Mouse (Mus musculus) cerebellum, adult 2 months (tissue): ENCODE measurements around the gene Cdk12.

Experiments used
- CTCF ChIP-seq: fragments of 200-500 bp; IDR thresholded peaks from 2 replicates; pipeline ENCODE4 v1.5.1; 2011; ENCODE audit warnings: low read depth, mild to moderate bottlenecking, control low read depth, low read length, moderate library complexity, borderline replicate concordance; ENCODE audit not compliant: insufficient read depth
- POLR2A ChIP-seq: fragments of 200-500 bp; IDR thresholded peaks from 2 replicates; pipeline ENCODE4 v1.6.1; 2011; ENCODE audit warnings: low read length, control low read depth, borderline replicate concordance; ENCODE audit not compliant: insufficient read depth

GRCm38 (mm10) chr11:98326741-98327135, 123.9 kb downstream of the Cdk12 start:
- TF ChIP-seq POLR2A (no peak), CTCF (no peak)
